Mouse (Mus musculus) G1E-ER4 (cell line): ENCODE data around the gene Cts6. TPM values are rescaled to one million over a fixed set of nuclear protein-coding genes. Genes with fewer than 3 reads are reported as not detected.

Experiments
- GATA1 ChIP-seq: IDR thresholded peaks from one replicate; pipeline ENCODE4 v1.8.0; 2012; ENCODE audit warnings: low read length, inconsistent platforms
- polyA plus RNA-seq: library from polyadenylated mRNA; stranded (reverse); fragments of >175 nt; gene quantifications from 2 replicates; pipeline ENCODE4 v1.2.3, GENCODE M21; 2012

Gene Cts6
- not detected in 2 replicates for polyA plus RNA-seq

DNA sequence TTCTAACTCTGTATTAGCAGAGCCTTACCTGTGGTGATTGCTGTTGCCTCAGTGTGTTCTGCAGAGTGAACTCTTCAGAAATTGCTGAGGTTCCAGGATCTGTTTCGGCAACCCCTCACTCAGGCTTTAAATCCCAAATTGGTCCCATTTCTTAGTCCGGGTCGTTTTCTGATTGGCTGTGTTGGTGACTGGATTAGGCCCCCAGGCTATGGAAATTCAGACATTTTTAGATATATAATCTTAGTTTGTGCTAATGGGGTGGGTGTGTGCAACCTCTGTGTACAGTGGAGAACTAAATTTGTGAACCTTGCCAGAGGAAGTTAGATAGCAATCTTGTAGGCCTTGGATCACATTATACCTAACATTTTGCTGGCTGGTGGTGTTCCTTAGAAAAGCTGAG, at the start of gene Cts6:
Cts6 (minus strand) TSS at position 101 of the 400 bp plus-strand sequence.
- no peak for TF ChIP-seq GATA1

DNA sequence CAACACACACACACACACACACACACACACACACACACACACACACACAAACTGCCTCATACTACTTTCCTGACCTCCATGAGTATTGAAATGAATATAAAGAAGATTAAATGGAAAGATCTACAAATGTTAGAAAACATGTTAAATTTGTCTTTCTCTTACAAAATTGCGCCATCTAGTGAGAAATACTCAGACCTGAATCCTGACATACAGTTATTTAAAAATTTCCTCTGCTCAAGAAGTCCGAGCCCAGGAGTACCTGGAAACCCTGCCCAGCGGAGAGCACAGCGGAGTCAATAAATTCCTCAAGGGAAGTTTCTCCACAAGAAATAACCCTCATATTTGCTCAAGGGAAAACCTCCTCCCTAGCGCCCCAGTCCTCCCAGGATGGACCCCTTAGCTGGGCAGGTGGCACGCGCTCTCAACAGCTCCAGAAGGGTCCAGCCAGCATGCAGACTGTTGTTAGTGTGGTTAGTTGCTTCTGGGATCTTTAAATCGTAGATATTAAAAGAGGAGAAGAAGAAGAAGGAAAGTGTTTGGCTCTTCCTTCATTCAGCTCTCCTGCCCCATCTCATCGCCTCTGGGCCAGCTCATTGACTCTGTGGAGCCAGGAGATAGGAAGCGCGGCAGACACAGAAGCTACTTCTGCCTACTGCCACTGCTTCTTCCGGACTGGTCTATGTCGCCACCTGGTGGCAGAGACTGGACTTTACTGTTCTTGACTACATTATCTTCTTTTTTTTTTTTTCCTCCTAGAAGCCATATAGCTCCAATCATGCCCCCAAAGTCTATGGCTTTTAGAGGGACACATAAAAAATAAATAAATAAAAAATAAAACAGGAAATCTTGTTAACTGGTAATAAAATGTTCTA, 38.1 kb upstream of the Cts6 start:
- no peak for TF ChIP-seq GATA1

DNA sequence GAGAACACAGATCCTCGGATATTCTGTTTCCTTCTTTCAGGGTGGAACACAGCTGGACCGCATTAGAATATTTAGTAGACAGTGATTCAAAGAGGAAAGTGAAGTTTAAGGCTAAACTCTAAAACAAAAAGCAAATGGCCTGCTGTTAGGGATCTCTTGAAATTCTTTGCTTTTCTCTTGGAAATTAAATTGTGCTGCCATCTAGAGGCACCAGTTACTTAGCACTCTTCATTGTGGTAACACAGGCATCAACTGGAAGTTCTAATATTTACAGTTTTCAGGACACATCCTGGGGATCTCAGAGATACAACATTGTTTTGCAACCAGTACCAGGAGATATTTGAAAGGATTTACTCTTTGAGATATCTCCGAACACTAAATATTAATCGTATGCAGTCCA, 38.6 kb downstream of the Cts6 start:
- no peak for TF ChIP-seq GATA1

DNA sequence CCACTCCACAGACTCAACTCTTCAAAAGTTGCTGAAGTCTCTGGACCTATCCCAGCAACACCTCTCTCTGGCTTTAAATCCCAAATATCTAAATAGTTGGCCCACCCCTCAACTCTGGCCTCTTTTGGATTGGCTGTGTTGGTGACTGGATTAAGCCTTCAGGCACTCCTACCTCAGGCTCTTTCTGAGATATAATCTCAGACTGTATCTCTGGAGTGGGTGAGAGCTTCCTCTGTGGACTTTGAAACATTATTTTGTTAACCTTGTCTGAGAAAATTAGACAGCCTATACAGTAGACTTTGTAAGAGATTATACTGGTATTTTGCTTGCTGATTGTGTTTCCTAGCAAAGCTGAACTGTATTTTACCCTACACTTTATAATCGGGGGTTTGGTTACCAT, 39.1 kb downstream of the Cts6 start, which contains the start of gene Ctsr:
Ctsr (minus strand) TSS at position 101 of the 400 bp plus-strand sequence.
- TF ChIP-seq GATA1 = no peak

Other genes starting within 250 kb of the Cts6 start
- gene Ctsj, start 197.5 kb downstream of the Cts6 start, polyA plus RNA-seq = not detected in 2 replicates
- not detected in 2 replicates for gene Ctsq, start 162.8 kb downstream of the Cts6 start, polyA plus RNA-seq
- not detected in 2 replicates for gene Ctsr, start 39.2 kb downstream of the Cts6 start, polyA plus RNA-seq
- gene Cts8, start 51.9 kb upstream of the Cts6 start, polyA plus RNA-seq = not detected in 2 replicates
- not detected in 2 replicates for gene Gm49398, start 85.4 kb upstream of the Cts6 start, polyA plus RNA-seq
- gene Cts7, start 154.8 kb upstream of the Cts6 start, polyA plus RNA-seq = not detected in 2 replicates